Mouse (Mus musculus) liver, adult 2 months (tissue): ENCODE data around the gene Gmeb1. TPM values are rescaled to one million over a fixed set of nuclear protein-coding genes. Genes with fewer than 3 reads are reported as not detected.

Source experiments
- DNase-seq: peaks from one replicate; pipeline ENCODE4 v3.0.0-alpha.2; 2011; ENCODE audit warnings: low read depth, low spot score; ENCODE audit errors: extremely low read depth
- H3K27ac ChIP-seq: fragments of 200-500 bp; replicated peaks from 2 replicates; pipeline ENCODE4 v1.5.1; 2012; ENCODE audit warnings: low read depth, mild to moderate bottlenecking, control low read depth, inconsistent platforms, low read length; ENCODE audit not compliant: insufficient read depth
- H3K27me3 ChIP-seq: fragments of 200-500 bp; 2 replicates; pipeline ENCODE4 v1.6.1; 2012; ENCODE audit warnings: mild to moderate bottlenecking, moderate library complexity, low read length, inconsistent platforms; ENCODE audit not compliant: control insufficient read depth, insufficient read depth
- H3K36me3 ChIP-seq: fragments of 200-500 bp; 2 replicates; pipeline ENCODE4 v1.6.1; 2012; ENCODE audit warnings: low read length, inconsistent platforms; ENCODE audit not compliant: control insufficient read depth, insufficient read depth
- H3K4me1 ChIP-seq: fragments of 200-500 bp; 2 replicates; pipeline ENCODE4 v1.6.1; 2011; ENCODE audit warnings: low read length; ENCODE audit not compliant: control insufficient read depth, insufficient read depth
- H3K4me3 ChIP-seq: fragments of 200-500 bp; 2 replicates; pipeline ENCODE4 v1.5.1; 2011; ENCODE audit warnings: low read depth, mild to moderate bottlenecking, control low read depth, low read length, moderate library complexity; ENCODE audit not compliant: insufficient read depth
- H3K79me2 ChIP-seq: fragments of 200-500 bp; 2 replicates; pipeline ENCODE4 v1.6.1; 2012; ENCODE audit warnings: inconsistent platforms, mild to moderate bottlenecking, low read length, moderate library complexity; ENCODE audit not compliant: control insufficient read depth, insufficient read depth
- H3K9ac ChIP-seq: fragments of 200-500 bp; 2 replicates; pipeline ENCODE4 v1.6.1; 2012; ENCODE audit warnings: low read depth, mild to moderate bottlenecking, control low read depth, inconsistent platforms, low read length
- CTCF ChIP-seq: fragments of 200-500 bp; IDR thresholded peaks from 2 replicates; pipeline ENCODE4 v1.5.1; 2011; ENCODE audit warnings: low read depth, low read length, control low read depth
- POLR2A ChIP-seq: fragments of 200-500 bp; IDR thresholded peaks from 2 replicates; pipeline ENCODE4 v1.6.1; 2011; ENCODE audit warnings: low read length, control low read depth; ENCODE audit not compliant: insufficient read depth; ENCODE audit errors: extremely low read depth
- WGBS: fragments of 180-500 bp; shearing (Covaris S2); methylation state at CpG from one replicate; pipeline ENCODE4 v1.1.7; 2018; 5-methylcytosine and 5-hydroxymethylcytosine counted together
- polyA plus RNA-seq: library from polyadenylated mRNA; depleted of rRNA; stranded (reverse); fragments of >200 nt; gene quantifications from 2 replicates; pipeline ENCODE4 v1.2.3, GENCODE M21; 2012; rRNA removed
- total RNA-seq: library from RNA; depleted of rRNA; stranded (reverse); fragments of >200 nt; gene quantifications from 2 replicates; pipeline ENCODE4 v1.2.3, GENCODE M21; 2014; rRNA removed

Gmeb1 gene
- total RNA-seq, result 3.3 and 5.4 TPM in 2 replicates
- polyA plus RNA-seq, result 4.0 and 6.0 TPM in 2 replicates

DNA sequence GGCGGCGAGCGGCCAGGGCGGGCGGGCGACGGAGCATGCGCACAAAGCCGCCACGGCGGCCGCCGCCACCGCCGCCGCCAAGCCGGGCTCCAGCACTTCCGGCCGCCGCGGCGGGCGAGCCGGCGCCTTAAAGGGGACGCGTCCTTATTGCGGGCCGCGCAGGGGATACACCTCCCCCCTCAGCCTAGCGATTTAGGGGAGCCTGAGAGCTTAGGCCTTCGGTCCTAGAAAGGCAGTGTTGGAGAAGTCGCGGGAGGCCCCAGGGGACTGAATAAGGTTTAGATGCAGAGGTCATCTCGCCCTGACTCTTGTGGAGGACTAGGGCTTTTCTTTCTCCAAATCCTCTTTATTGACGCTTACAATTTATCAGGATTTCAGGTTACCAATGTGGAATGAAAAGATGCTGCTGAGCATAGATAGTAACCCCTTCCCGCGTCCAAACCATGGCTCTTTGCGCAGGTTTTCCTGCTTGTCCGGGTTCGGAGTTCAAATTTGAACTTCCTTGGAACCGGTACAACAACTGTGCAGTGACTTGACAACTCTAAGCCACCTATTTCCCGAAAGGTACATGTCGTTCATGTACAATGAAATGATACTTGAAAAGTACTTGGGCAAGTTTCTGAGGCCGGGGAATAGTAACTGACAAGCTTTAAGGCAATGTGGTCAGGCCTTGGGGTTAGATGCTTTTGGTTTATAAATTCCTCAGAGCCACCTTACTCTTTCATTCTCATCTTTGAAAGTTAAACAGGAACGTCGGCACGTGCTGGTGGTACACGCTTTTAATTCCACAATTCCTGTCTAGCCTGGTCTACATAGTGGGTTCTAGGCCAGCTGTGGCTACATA, at the start of gene Gmeb1:
Gene Gmeb1, minus strand, starts transcription at position 89 of the 844 bp plus-strand sequence.
- Histone ChIP-seq H3K36me3 (no peaks in the 10 kb centered on the region), H3K4me3 (peak within 1 kb of the TSS; percentile 98), H3K27me3 (no peaks in the 10 kb centered on the region), H3K79me2 (peaks cover 6% of the 10 kb centered on the region; the same call in 1 of the 2 replicates), H3K27ac (peak within 1 kb of the TSS; percentile 100), H3K4me1 (peaks cover 18% of the 10 kb centered on the region), H3K9ac (peak within 1 kb of the TSS; percentile 99)
- peak; percentile 65 for DNase-seq
- WGBS, result 9% methylated on average over 37 of the region's 49 CpGs
- TF ChIP-seq CTCF (no peak), POLR2A (0 out of 2 replicates have a peak, but pooled peaks have one; percentile 35)

DNA sequence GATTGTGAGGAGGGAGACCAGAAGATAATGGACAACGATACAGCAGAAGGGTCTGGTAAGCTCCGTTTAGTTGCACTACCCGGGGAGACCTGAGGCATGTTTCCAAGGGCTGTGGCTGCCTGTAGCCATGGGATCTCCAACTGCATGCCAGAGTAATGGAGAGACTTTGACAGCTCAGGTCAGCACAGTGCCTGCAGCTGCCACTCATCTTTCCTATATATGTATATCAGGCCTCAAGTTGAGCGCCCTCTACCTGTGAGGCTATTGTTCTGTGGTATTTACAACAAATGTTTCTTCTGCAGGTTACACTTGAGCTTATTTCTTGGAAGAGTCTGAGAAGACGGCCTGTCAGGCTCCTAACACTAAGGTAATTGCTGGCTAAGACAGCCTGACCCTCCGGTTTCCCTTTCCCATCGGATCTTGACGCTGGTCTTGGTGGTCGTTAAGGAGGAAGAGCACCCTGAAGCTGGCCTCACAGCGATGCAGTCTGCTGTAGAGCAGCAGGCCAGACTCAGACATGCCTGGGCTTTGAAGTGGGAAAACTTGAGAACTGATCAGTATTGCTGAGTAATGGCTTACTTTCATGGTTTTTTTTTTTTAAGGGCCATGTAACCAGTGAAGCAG, 48.6 kb upstream of the Gmeb1 start:
- 0 out of 2 replicates have a peak overlapping the region, but pooled peaks have one; percentile 13 for H3K27ac ChIP-seq
- no peak overlapping the region for H3K4me3 ChIP-seq
- peaks cover 7% of the 10 kb centered on the region; the same call in 1 of the 2 replicates for H3K4me1 ChIP-seq
- DNase-seq, result peak; percentile 56
- peak overlapping the region; percentile 39; the same call in 1 of the 2 replicates for H3K9ac ChIP-seq
- no peaks in the 10 kb centered on the region for H3K27me3 ChIP-seq
- WGBS, result 29% methylated on average over 10 of the region's 10 CpGs
- peaks cover 28% of the 10 kb centered on the region for H3K36me3 ChIP-seq
- no peak for TF ChIP-seq POLR2A
- TF ChIP-seq CTCF, result peak; percentile 36
- H3K79me2 ChIP-seq, result peaks cover 3% of the 10 kb centered on the region; the same call in 1 of the 2 replicates

DNA sequence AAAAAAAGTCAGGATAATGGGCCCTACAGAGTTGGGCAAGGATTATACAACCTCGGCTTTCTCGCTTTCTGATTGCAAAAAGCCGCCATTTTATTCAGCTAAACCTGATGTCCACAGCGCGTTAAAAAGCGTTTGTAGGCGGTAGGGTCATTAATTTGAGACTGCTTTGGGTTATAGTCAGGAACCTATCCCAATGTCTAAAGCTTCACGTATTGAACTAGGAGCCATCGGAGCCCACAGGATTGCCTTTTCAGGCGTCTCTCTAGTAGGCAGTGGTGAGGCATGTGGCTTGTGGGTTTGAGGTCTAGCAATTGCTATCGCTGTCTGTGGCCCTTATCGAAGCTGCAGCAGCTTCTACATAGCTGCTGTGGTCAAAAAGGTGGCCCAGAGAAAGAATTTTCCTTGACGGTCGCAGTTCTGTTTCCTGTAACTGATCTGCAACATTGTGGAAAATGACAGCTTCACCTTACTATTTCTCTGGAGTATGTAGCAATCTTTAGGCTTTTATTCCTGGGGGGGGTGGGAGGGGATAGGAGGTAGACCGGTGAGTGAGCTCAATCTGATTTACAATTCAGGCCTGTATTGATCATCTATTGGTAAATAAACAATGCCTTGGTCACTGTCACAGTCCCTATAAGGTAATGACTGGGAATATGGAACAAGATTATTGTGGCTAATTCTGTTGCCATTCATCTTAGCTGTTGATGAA, 47.9 kb upstream of the Gmeb1 start:
- H3K36me3 ChIP-seq, result peaks cover 28% of the 10 kb centered on the region
- peak overlapping the region; percentile 98 for H3K9ac ChIP-seq
- no peak for TF ChIP-seq POLR2A
- TF ChIP-seq CTCF, result no peak
- DNase-seq, result peak; percentile 23
- peaks cover 3% of the 10 kb centered on the region; the same call in 1 of the 2 replicates for H3K79me2 ChIP-seq
- peak overlapping the region; percentile 97 for H3K27ac ChIP-seq
- no peaks in the 10 kb centered on the region for H3K27me3 ChIP-seq
- peaks cover 7% of the 10 kb centered on the region; the same call in 1 of the 2 replicates for H3K4me1 ChIP-seq
- peak overlapping the region; percentile 98 for H3K4me3 ChIP-seq
- under 1% methylated on average over 15 of the region's 15 CpGs for WGBS

DNA sequence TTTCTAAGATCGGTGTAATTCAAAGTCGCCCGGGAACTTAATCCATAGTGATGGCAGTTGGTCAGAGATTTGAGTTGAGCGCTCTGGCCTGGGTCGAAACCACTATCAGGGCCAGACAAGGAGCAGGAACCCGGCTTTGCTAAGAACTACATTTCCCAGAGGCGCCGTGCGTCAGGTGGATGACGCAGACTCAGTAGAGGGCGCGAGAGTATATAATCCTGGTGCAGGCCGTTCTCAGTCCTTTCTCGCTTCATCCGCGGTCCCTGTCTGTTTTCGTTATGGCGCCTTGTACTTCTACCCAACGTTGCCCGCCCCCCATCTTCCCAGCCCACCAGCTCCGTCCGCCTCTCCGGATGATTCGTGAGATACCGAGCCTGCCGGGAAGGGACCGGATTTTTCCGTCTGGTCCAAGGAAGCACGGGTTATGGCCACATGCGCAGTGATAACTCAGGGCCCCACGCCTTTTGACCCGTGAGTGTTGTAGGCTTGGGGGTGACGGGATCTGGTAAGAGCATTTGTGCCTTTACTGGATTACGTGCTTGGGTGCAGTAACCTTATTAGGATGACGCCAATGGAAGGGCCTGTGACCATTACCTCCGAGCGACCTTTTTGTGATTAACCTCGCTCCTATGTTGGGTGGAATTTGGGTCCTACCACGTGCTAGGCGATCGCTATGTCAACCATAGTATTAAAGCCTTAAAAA, 47.2 kb upstream of the Gmeb1 start:
- peak; percentile 88 for DNase-seq
- peaks cover 24% of the 10 kb centered on the region for H3K36me3 ChIP-seq

DNA sequence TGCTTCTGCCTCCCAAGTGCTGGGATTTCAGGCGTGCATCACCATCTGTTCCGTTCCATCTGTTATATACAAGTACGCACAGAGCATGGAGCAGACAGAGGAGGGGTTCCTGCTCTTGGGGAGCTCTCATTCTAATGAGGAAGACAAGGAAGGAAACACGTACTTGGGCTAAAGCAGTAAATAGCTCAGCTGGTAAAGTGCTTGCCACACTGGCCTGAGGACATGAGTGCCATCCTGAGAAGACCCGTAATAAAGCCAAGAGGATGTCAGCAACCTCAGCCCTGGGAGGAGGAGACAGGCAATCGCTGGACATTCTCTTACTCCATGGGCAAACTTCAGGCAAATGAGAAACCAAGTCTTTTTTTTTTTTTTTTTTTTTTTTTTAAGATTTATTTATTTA, 44.6 kb upstream of the Gmeb1 start:
- Histone ChIP-seq H3K36me3 (peaks cover 12% of the 10 kb centered on the region), H3K4me1 (peaks cover 7% of the 10 kb centered on the region; the same call in 1 of the 2 replicates), H3K4me3 (no peak overlapping the region), H3K27ac (no peak overlapping the region), H3K27me3 (no peaks in the 10 kb centered on the region), H3K9ac (no peak overlapping the region), H3K79me2 (peaks cover 3% of the 10 kb centered on the region; the same call in 1 of the 2 replicates)
- peak; percentile 26 for DNase-seq
- WGBS, result 85% methylated on average over 6 of the region's 6 CpGs
- TF ChIP-seq POLR2A (no peak), CTCF (no peak)

More for the DNA sequence above, 47.2 kb upstream of the Gmeb1 start:
- Histone ChIP-seq H3K27me3 (no peaks in the 10 kb centered on the region), H3K9ac (peak overlapping the region; percentile 98), H3K4me3 (peak overlapping the region; percentile 98), H3K4me1 (peaks cover 7% of the 10 kb centered on the region; the same call in 1 of the 2 replicates), H3K79me2 (peaks cover 3% of the 10 kb centered on the region; the same call in 1 of the 2 replicates), H3K27ac (peak overlapping the region; percentile 97)
- under 1% methylated on average over 41 of the region's 41 CpGs for WGBS
- peak; percentile 95 for TF ChIP-seq POLR2A
- TF ChIP-seq CTCF, result no peak
